Mouse (Mus musculus): ENCODE measurements around the gene Paqr3.

DNA sequence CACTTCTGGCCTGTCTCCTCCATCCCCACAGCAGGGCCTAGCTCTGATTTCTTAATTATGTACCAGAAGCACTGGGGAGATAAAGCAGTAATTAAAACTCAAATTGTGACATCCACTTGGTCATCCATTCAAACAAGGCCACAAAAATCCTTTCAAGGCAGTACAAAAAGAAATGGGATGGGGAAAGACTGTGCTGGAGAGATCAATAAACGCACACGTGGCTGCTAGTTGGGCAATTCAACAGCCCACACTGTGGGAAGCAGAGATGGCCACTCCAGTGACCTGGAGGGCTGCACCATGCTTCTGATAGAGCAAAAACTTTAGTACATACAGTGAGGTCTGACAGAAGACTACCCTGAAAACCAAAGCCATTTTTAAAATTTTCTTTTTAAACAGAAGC, 1.3 kb downstream of the Paqr3 start:
- TF ChIP-seq POLR2A (IDR thresholded peaks at IDR 0.05; ENCODE audit: low read depth, low read length) (no peak), CTCF (IDR thresholded peaks at IDR 0.05; ENCODE audit: extremely low read depth, insufficient read depth, insufficient read length, insufficient replicate concordance) (no peak)

Data from spleen, adult 2 months (tissue).